Mouse (Mus musculus): Measurements from ENCODE around the gene Tob1. TPM values are rescaled to one million over a fixed set of nuclear protein-coding genes. Genes with fewer than 3 reads are reported as not detected.

Gene Tob1
- polyA plus RNA-seq, 1 experiment: 10.7 TPM

DNA sequence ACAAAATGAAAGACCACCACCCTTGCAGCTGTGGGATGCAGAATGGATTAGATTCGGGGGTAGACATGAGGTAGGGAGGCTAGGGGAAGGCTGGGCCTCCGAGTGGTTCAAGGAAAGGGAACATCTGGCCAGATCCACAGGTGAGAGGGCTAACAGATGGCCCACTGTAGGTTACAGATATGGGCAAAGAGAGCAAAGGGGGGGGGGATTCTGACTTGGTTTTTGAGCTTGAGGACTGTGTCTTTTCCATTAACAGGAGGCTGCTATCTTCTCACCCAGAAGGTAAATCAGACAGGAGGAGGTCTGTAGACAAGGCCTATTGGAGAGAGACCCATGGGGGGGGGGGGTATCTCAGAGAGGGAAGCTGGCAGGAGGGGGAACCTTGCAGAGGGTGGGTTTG is 11.5 kb upstream of the Tob1 start:
- TF ChIP-seq FOSL1 (IDR thresholded peaks at IDR 0.05; ENCODE audit: insufficient read depth, low read length, poor library complexity, severe bottlenecking) (no peak), CTCF (IDR thresholded peaks at IDR 0.05; ENCODE audit: control insufficient read depth, insufficient read depth, insufficient read length) (no peak), MYOG (IDR thresholded peaks at IDR 0.05; ENCODE audit: control insufficient read depth, extremely low read depth, insufficient read length) (no peak), MYOD1 (IDR thresholded peaks at IDR 0.05; ENCODE audit: control insufficient read depth, insufficient read length, low read depth) (no peak), CEBPB (IDR thresholded peaks at IDR 0.05; ENCODE audit: low read depth) (no peak), USF1 (IDR thresholded peaks at IDR 0.05; ENCODE audit: low read depth) (no peak), MAX (IDR thresholded peaks at IDR 0.05) (no peak)
- Histone ChIP-seq H3K27me3 (ENCODE audit: control insufficient read depth, insufficient read depth, insufficient read length) (no peaks in the 10 kb centered on the region), H3K79me2 (ENCODE audit: control insufficient read depth, insufficient read depth) (no peaks in the 10 kb centered on the region), H3K4me3 (ENCODE audit: insufficient read depth, poor library complexity, severe bottlenecking) (no peak overlapping the region), H3K79me3 (ENCODE audit: low read depth) (no peaks in the 10 kb centered on the region), H3K36me3 (ENCODE audit: control insufficient read depth, insufficient read depth) (no peaks in the 10 kb centered on the region), H3ac (ENCODE audit: control insufficient read depth, insufficient read length, low read depth) (no peak overlapping the region)

DNA sequence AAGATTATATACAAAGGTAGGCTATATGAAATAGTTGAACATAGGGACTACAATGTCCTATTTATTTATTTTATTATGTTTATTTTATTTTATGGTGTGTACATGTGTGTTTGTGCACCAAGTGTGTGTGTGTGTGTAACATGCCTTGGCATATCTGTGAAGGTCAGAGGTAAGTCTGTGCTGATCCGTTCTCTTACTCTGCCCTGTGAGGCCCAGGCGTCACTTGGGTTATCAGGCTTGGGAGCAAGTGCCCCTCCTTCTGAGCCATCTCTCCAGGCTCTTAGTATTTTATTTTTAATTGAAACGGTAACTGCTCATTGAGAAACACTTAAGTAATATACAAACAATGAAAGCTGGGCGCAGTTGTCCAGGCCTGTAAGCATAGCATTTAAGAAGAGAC is 10.8 kb upstream of the Tob1 start:
- H3K79me3 ChIP-seq (ENCODE audit: low read depth): no peaks in the 10 kb centered on the region

DNA sequence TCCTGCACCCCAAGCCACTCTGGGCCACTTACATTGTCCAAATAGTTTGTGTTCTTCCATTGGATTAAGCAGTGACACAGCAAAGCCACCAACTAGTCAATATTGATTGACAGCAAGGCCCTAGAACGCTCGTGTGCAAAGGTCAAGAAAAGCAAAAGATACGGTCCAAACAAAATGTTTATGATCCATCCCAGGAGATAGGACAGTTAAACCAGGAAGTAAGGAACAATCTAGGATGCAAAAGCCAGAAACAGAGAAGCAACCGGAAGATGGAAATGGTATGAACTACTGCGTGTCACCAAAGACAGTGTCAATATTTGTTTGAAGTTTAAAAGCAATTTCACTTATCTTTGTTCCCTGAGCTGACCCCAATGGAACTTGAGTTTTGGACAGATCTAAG is 9.1 kb upstream of the Tob1 start:
- H3ac ChIP-seq (ENCODE audit: control insufficient read depth, insufficient read length, low read depth): no peak overlapping the region
- no peaks in the 10 kb centered on the region for H3K79me3 ChIP-seq (ENCODE audit: low read depth)

More for the DNA sequence above, 10.8 kb upstream of the Tob1 start:
- Histone ChIP-seq H3K36me3 (ENCODE audit: control insufficient read depth, insufficient read depth) (no peaks in the 10 kb centered on the region), H3K4me3 (ENCODE audit: insufficient read depth, poor library complexity, severe bottlenecking) (no peak overlapping the region), H3K27me3 (ENCODE audit: control insufficient read depth, insufficient read depth, insufficient read length) (no peaks in the 10 kb centered on the region), H3ac (ENCODE audit: control insufficient read depth, insufficient read length, low read depth) (no peak overlapping the region), H3K79me2 (ENCODE audit: control insufficient read depth, insufficient read depth) (no peaks in the 10 kb centered on the region)
- no peak for TF ChIP-seq USF1 (IDR thresholded peaks at IDR 0.05; ENCODE audit: low read depth)
- TF ChIP-seq CTCF (IDR thresholded peaks at IDR 0.05; ENCODE audit: control insufficient read depth, insufficient read depth, insufficient read length): no peak

DNA sequence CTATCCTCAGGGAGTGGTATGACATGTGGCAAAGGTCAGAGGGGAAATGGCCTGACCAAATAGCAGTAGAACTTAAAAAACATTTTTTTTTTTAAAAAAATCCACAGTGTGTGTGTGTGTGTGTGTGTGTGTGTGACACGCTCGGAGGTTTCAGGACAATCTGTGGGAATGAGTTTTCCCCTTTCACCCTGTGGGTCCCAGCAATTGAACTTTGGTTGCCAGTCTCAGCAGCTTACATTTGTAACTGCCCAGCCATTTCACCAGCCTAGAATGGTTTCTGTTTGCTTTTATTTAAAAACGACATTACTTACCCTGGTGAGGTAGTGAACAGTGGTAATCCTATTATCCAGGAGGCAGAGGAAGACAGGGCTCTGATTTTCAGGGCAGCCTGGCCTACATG is 8.2 kb upstream of the Tob1 start:
- Histone ChIP-seq H3K79me2 (ENCODE audit: control insufficient read depth, insufficient read depth) (no peaks in the 10 kb centered on the region), H3K36me3 (ENCODE audit: control insufficient read depth, insufficient read depth) (no peaks in the 10 kb centered on the region), H3K27me3 (ENCODE audit: control insufficient read depth, insufficient read depth, insufficient read length) (no peaks in the 10 kb centered on the region), H3ac (ENCODE audit: control insufficient read depth, insufficient read length, low read depth) (no peak overlapping the region), H3K79me3 (ENCODE audit: low read depth) (no peaks in the 10 kb centered on the region), H3K4me3 (ENCODE audit: insufficient read depth, poor library complexity, severe bottlenecking) (no peak overlapping the region)
- TF ChIP-seq FOSL1 (IDR thresholded peaks at IDR 0.05; ENCODE audit: insufficient read depth, low read length, poor library complexity, severe bottlenecking) (no peak), MYOD1 (IDR thresholded peaks at IDR 0.05; ENCODE audit: control insufficient read depth, insufficient read length, low read depth) (no peak), MAX (IDR thresholded peaks at IDR 0.05) (no peak), USF1 (IDR thresholded peaks at IDR 0.05; ENCODE audit: low read depth) (no peak), MYOG (IDR thresholded peaks at IDR 0.05; ENCODE audit: control insufficient read depth, extremely low read depth, insufficient read length) (no peak), CEBPB (IDR thresholded peaks at IDR 0.05; ENCODE audit: low read depth) (no peak), CTCF (IDR thresholded peaks at IDR 0.05; ENCODE audit: control insufficient read depth, insufficient read depth, insufficient read length) (no peak)

More for the DNA sequence above, 9.1 kb upstream of the Tob1 start:
- no peaks in the 10 kb centered on the region for H3K27me3 ChIP-seq (ENCODE audit: control insufficient read depth, insufficient read depth, insufficient read length)
- H3K4me3 ChIP-seq (ENCODE audit: insufficient read depth, poor library complexity, severe bottlenecking): no peak overlapping the region
- H3K36me3 ChIP-seq (ENCODE audit: control insufficient read depth, insufficient read depth): no peaks in the 10 kb centered on the region
- no peak for TF ChIP-seq MYOD1 (IDR thresholded peaks at IDR 0.05; ENCODE audit: control insufficient read depth, insufficient read length, low read depth)
- TF ChIP-seq FOSL1 (IDR thresholded peaks at IDR 0.05; ENCODE audit: insufficient read depth, low read length, poor library complexity, severe bottlenecking): no peak
- TF ChIP-seq CTCF (IDR thresholded peaks at IDR 0.05; ENCODE audit: control insufficient read depth, insufficient read depth, insufficient read length): no peak
- TF ChIP-seq USF1 (IDR thresholded peaks at IDR 0.05; ENCODE audit: low read depth): no peak
- no peak for TF ChIP-seq CEBPB (IDR thresholded peaks at IDR 0.05; ENCODE audit: low read depth)
- no peaks in the 10 kb centered on the region for H3K79me2 ChIP-seq (ENCODE audit: control insufficient read depth, insufficient read depth)

DNA sequence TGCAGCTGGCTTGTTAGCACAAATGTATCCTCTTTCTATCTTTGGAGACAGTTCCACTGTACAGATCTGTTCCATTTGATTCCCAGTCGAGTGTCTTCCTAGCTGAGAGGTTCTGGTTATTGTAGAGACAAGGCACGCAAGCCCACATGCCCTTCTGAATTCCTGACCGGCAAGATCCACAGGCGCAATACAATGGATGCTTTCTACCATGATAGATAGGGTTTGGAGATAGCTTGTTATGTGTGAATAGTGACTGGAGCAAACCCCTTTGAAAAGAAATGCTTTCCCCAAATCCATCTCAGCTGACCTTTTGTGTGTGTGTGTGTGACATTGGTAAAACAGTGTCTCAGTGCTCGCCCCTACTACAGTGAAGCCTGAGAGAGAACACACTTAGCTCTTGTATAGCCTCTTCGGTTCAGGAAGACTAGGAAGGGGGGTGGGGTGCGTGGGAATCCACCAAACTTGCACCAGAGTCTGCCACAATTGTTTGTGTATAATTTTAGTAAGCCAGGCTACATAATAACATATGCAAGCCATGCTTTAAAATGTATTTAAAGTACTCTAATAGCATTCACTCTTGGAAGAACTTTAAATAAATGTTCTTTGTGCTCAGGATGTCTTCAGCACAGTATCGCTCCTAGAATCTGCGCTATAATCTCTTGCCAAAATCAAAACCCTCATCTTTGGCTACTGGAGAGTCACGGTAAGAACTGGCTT is 4.7 kb upstream of the Tob1 start:
- H3K79me2 ChIP-seq (ENCODE audit: control insufficient read depth, insufficient read depth): peaks cover 2% of the 10 kb centered on the region
- H3ac ChIP-seq (ENCODE audit: control insufficient read depth, insufficient read length, low read depth): no peak overlapping the region
- no peaks in the 10 kb centered on the region for H3K79me3 ChIP-seq (ENCODE audit: low read depth)
- no peaks in the 10 kb centered on the region for H3K27me3 ChIP-seq (ENCODE audit: control insufficient read depth, insufficient read depth, insufficient read length)
- no peak overlapping the region for H3K4me3 ChIP-seq (ENCODE audit: insufficient read depth, poor library complexity, severe bottlenecking)
- no peaks in the 10 kb centered on the region for H3K36me3 ChIP-seq (ENCODE audit: control insufficient read depth, insufficient read depth)
- no peak for TF ChIP-seq USF1 (IDR thresholded peaks at IDR 0.05; ENCODE audit: low read depth)
- TF ChIP-seq MYOG (IDR thresholded peaks at IDR 0.05; ENCODE audit: control insufficient read depth, extremely low read depth, insufficient read length): no peak
- TF ChIP-seq CTCF (IDR thresholded peaks at IDR 0.05; ENCODE audit: control insufficient read depth, insufficient read depth, insufficient read length): no peak
- TF ChIP-seq MAX (IDR thresholded peaks at IDR 0.05): no peak
- TF ChIP-seq FOSL1 (IDR thresholded peaks at IDR 0.05; ENCODE audit: insufficient read depth, low read length, poor library complexity, severe bottlenecking): no peak
